Mouse (Mus musculus): ENCODE data around the gene Capn6. TPM values are rescaled to one million over a fixed set of nuclear protein-coding genes. Genes with fewer than 3 reads are reported as not detected.

The Capn6 gene
- 38.1 and 49.0 TPM in 2 replicates for polyA plus RNA-seq (2015; fragmentation: Nextera tagmentation; extraction: Ambion mirVana)

DNA sequence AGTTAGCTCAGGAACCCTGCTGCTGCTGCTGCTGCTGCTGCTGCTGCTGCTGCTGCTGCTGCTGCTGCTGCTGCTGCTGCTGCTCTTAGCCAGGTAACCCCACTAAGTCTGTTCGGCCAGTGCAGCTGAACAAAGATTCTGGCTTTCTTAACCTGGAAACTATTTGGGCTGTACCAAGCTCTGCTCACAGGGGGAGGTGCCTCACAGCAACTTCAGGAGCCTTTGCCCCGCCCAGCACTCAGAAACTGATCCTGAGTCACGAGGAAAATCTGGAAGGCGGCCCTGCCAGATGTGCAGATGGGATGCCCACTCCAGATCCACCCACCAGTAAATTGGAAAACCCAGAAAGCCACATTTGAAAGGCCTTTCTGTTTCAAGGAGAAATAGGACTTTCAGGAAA is at the start of gene Capn6:
TSS of gene Capn6 (minus strand) at position 203 of the 400 bp plus-strand sequence.

Small RNA genes within 50 kb of the gene (microRNA-seq; reads per million reads assigned to microRNA genes)
- gene Gm47298 (ENCODE audit: borderline replicate concordance, insufficient number of aligned reads), result not detected

Other genes starting within 250 kb of the Capn6 start
- gene Dcx, start 105.9 kb upstream of the Capn6 start, polyA plus RNA-seq (2015; fragmentation: Nextera tagmentation; extraction: Ambion mirVana), result 5.9 and 16.5 TPM in 2 replicates

Measured in adrenal gland, postnatal 0 days (tissue).